Mouse (Mus musculus) c-Kit-positive CD71-positive TER-119-negative erythroid progenitor cells, embryonic 14.5 days (primary cell): ENCODE results near the gene Odf4.

Experiments used
- DNase-seq: peaks from one replicate; pipeline ENCODE4 v3.0.0-alpha.2; 2013; ENCODE audit warnings: low read depth

Odf4 gene

GRCm38 (mm10) chr11:68902823-68903222, 24.1 kb downstream of the Odf4 start:
- no peak for DNase-seq

- DNase-seq: no peak
These were observed 24.5 kb downstream of the Odf4 start for GRCm38 (mm10) chr11:68902367-68902766.

DNA sequence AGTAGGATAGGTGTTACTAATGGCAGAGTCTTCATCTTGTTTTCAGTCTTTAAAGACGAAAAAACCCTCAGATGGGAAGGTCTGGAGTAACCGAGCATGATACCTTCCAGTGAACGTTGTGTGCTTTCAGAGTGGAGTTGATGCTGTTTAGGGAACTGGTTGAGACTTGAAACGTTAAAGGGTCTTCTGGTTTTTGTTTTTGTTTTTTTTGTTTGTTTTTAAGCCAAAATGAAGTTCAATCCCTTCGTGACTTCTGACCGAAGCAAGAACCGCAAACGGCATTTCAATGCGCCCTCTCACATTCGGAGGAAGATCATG, 24.9 kb downstream of the Odf4 start:
- DNase-seq: no peak

DNA sequence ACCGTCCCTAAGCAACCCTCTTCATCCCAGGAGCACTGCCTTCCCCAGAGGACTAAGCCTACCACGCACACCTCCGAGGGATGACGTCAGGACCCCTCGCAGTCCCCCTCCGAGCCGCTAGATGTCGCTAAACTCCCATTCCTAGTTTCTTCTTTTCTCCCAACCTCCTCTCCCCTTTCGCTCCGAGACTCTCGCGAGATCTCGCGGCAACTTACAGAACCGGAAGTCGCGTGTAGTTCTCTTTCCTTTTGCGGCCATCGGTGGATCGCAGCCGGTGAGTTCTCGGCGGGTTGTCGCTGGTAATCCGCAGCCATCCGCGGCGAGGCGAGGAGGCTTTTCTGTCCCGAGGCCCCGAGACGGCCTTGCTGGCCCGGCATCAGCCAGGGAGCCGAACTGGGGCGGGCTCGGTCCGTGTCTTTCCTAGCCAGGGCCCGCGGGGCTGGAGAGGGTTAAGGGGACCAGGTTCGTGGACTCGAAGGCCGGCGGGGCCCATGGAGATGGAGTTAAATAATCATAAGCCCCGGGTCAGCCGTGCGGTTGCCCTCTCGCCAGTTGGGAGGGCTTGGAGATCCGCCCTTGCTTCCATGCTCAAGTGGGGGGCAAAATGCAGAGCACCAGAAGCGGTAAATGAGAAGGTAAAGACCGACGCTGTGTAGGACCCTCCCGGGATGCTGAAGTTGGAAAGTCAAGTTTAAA, 25.4 kb downstream of the Odf4 start, which contains the start of gene Rpl26:
TSS of gene Rpl26 (plus strand) at position 233 of the 696 bp plus-strand sequence.
- peak; percentile 99 for DNase-seq

GRCm38 (mm10) chr11:68900519-68901350, 26.1 kb downstream of the Odf4 start:
- DNase-seq: no peak

GRCm38 (mm10) chr11:68899815-68900214, 27.1 kb downstream of the Odf4 start:
- no peak for DNase-seq

GRCm38 (mm10) chr11:68898790-68899189, 28.1 kb downstream of the Odf4 start:
- peak; percentile 50 for DNase-seq

- no peak for DNase-seq
These were observed 29.0 kb downstream of the Odf4 start for GRCm38 (mm10) chr11:68897838-68898237.

DNA sequence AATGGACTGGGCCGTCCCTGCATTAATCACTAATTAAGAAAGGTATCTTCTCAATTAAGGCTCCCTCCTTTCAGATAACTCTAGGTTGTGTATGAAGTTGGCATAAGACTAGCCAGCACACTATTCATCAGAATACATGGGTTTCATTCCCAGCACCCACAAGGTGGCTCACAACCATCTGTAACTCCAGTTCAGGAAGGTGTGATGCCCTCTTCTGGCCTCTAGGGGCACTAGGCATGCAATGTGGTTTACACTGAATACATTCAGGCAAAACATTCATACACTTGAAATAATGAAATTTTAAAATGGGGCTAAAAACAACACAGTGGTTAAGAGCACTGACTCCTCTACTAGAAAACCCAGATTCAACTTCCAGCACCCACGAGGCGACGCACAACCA, 29.8 kb downstream of the Odf4 start:
- DNase-seq: no peak

- no peak for DNase-seq
These were observed 30.6 kb downstream of the Odf4 start for GRCm38 (mm10) chr11:68896247-68896646.

GRCm38 (mm10) chr11:68893911-68894464, 32.9 kb downstream of the Odf4 start:
- DNase-seq: no peak

- no peak for DNase-seq
These were observed 34.5 kb downstream of the Odf4 start for GRCm38 (mm10) chr11:68892233-68892832.

DNA sequence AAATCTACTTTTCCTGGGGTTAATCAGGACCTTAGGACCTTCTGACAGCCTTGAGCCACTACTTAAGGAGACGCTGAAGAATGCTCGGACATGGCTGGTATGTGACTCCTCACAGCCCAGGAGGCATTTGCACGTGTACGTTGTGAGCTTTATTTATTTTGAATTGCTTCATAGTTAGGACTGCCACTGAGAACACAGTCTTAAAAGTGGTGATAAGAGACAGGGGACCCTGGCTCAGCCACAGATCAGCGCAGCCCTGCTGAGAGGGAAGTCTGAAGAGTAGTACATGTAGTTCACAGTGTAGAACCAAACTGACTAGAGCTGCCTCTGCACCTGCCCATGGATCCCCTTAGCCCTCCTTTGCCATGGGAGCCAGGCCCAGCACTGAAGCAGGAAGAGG, 35.1 kb downstream of the Odf4 start:
- no peak for DNase-seq

DNA sequence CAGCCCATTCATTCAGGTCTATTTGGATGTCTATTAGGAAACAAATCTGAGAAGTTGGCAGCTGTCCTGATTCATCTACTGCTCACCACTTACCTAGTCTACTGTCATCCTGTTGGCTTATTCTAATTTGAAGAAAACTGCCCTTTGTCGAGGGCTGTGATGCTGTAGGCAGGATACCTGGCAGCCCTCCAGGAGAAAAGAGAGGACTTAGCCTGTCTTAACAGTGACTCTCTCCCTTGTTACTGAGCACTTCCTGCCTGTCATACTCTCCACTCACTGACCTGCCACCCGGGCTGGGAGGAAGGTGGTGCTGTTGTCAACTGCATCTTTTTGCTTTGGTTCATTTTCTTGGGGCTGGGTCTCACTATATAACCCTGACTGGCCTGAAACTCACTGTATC, 36.3 kb downstream of the Odf4 start:
- no peak for DNase-seq

- no peak for DNase-seq
These were observed 38.2 kb downstream of the Odf4 start for GRCm38 (mm10) chr11:68888653-68889052.

GRCm38 (mm10) chr11:68888253-68888652, 38.6 kb downstream of the Odf4 start, which contains the start of gene Rnf222:
Rnf222 (plus strand) TSS chr11:68888553.
- no peak for DNase-seq

DNA sequence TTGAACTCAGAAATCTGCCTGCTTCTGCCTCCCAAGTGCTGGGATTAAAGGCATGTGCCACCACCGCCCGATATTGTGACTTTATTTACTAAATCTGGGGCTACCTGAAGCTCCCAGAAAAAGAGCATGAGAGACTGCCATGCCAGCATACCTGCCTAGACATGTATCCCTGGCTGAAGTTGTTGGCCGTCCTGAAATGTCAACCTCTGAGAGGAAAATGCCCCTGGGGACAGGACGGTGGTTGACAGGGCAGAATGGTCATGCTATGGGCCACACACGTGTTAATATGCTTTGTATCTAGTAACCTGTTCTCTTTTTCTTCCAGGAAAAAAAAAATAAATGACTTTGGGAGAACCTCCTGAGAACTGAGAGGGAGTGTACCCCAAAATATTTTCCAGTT, 40.8 kb downstream of the Odf4 start:
- DNase-seq: no peak

- peak; percentile 55 for DNase-seq
These were observed 42.5 kb downstream of the Odf4 start for GRCm38 (mm10) chr11:68884368-68884767.

DNA sequence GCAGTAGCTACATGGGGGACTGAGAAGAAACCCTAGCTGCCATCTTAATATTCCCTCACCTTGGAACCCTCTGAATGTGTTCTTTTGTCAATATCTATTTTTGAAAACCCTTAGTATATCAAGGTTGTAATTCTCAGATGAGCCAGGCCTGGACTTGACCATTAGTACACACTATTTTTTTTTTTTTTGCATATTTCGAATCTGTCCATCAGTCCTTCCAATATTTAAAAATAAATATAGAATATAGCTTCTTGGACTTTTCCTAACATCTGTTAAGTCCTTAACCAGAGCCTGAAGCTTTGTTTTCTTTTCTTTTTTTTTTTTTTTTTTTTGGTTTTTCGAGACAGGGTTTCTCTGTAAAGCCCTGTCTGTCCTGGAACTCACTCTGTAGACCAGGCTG, 43.0 kb downstream of the Odf4 start:
- DNase-seq: no peak

GRCm38 (mm10) chr11:68882107-68882506, 44.8 kb downstream of the Odf4 start:
- DNase-seq: no peak

DNA sequence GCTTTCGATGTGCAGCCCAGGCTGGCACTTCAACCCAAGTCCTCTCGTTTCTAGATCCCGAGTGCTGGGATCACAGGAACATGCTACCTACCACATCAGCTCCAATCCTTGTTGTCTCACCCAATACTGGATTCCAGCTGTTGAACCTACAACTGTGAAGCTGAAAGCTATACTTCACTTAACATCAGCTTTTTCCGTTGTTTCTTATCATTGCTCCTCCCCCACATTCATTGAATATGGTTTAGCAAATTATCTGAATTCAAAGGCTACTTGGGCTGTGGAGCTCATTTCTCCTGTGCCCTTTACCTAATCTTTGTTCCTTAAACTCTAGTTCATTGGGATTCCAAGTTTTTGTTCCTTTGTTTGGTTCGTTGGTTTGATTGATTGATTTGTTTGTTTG, 48.1 kb downstream of the Odf4 start:
- DNase-seq: no peak

- DNase-seq: peak; percentile 65
These were observed 52.0 kb downstream of the Odf4 start for GRCm38 (mm10) chr11:68874841-68875240.
